Mouse (Mus musculus) ovary, postnatal 10 days (tissue): ENCODE data around the gene Arhgdib.
A peak's percentile ranks its signal among the peaks of the same experiment; 100 is the strongest.

Source experiments
- DNase-seq: peaks from one replicate; pipeline ENCODE4 v3.0.0; 2022; ENCODE audit warnings: low spot score

The Arhgdib gene

GRCm38 (mm10) chr6:136920320-136921257 is 21.1 kb downstream of the Arhgdib start:
- peak; percentile 52 for DNase-seq

- DNase-seq: no peak
Measured at GRCm38 (mm10) chr6:136917885-136918284, 23.8 kb downstream of the Arhgdib start.

GRCm38 (mm10) chr6:136915721-136916395 is 25.8 kb downstream of the Arhgdib start:
- DNase-seq: no peak

GRCm38 (mm10) chr6:136914234-136914633 is 27.5 kb downstream of the Arhgdib start:
- no peak for DNase-seq

GRCm38 (mm10) chr6:136913384-136914126 is 28.1 kb downstream of the Arhgdib start:
- no peak for DNase-seq

- no peak for DNase-seq
Measured at GRCm38 (mm10) chr6:136912751-136913265, 28.9 kb downstream of the Arhgdib start.

GRCm38 (mm10) chr6:136910247-136910890 is 31.3 kb downstream of the Arhgdib start:
- DNase-seq: no peak

GRCm38 (mm10) chr6:136906937-136907293 is 34.8 kb downstream of the Arhgdib start:
- DNase-seq: no peak

- DNase-seq: no peak
Measured at GRCm38 (mm10) chr6:136906283-136906936, 35.3 kb downstream of the Arhgdib start.

- no peak for DNase-seq
Measured at GRCm38 (mm10) chr6:136903885-136904470, 37.7 kb downstream of the Arhgdib start.

GRCm38 (mm10) chr6:136902527-136902926 is 39.2 kb downstream of the Arhgdib start:
- no peak for DNase-seq

GRCm38 (mm10) chr6:136901010-136901409 is 40.7 kb downstream of the Arhgdib start:
- DNase-seq: no peak

GRCm38 (mm10) chr6:136900369-136901009 is 41.2 kb downstream of the Arhgdib start:
- no peak for DNase-seq

GRCm38 (mm10) chr6:136898954-136899353 is 42.7 kb downstream of the Arhgdib start:
- no peak for DNase-seq

GRCm38 (mm10) chr6:136898222-136898621 is 43.5 kb downstream of the Arhgdib start:
- DNase-seq: no peak

GRCm38 (mm10) chr6:136897789-136898188 is 43.9 kb downstream of the Arhgdib start:
- DNase-seq: no peak

GRCm38 (mm10) chr6:136894532-136895339 is 47.0 kb downstream of the Arhgdib start:
- DNase-seq: no peak

GRCm38 (mm10) chr6:136892002-136892401 is 49.7 kb downstream of the Arhgdib start:
- DNase-seq: no peak

GRCm38 (mm10) chr6:136889554-136889953 is 52.1 kb downstream of the Arhgdib start:
- no peak for DNase-seq
